In the genomic region with DNA sequence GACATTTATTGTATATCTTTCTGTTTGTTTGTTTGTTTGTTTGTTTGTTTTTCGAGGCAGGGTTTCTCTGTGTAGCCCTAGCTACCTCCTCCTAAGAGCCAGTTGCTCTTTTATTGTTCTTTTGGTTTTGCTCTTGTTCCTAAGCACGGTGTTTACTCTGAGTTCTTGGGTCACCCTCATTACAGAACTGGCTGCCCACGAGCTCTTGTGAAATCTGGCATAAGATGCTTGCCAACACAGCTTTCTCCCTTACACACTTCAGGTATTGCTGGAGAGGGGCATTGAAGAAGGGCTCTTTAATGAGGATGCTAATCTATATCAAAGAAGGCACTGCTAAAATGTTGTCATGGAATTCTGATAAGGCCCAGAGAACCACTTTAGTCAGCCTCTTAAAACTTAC, we compare ENCODE assay signal across 26 mouse cellular contexts. TPM values are rescaled to one million over a fixed set of nuclear protein-coding genes. Genes with fewer than 3 reads are reported as not detected.
DNase-seq lines count a peak whose midpoint lies in the region; ATAC-seq and TF ChIP-seq lines count a peak whose summit lies in the region.
"Had no signal": no experiment of that assay in that cellular context is flagged by ENCODE, and none has a peak within 500 bp of the region (broad histone marks: within the 10 kb centered on the region; RNA-seq: fewer than 3 reads in every experiment).

No protein-coding gene starts in this region.

- WGBS in liver, adult 2 months: 24% methylated on average over 3 of the region's 3 CpGs
- WGBS in liver, postnatal 0 days (ENCODE audit: insufficient replicate concordance): 43% methylated on average over 3 of the region's 3 CpGs

- DNase-seq in liver, adult 2 months (ENCODE audit: extremely low read depth, low read depth, low spot score): peak; percentile 75
- no peak for DNase-seq in liver, postnatal 0 days
- peak; percentile 5 for DNase-seq in lung, postnatal 10 days
- DNase-seq in lung, postnatal 4 days: no peak
- no peak for DNase-seq in right cerebral cortex, adult 18-20 months
- DNase-seq in adrenal gland, postnatal 4 days (ENCODE audit: low spot score in 2 of 2): no peak
- DNase-seq: adrenal gland, adult 2 months; adrenal gland, postnatal 14 days; B cell, adult 2 months; cerebellum, adult 11-12 months; cerebellum, adult 8-10 months; cerebellum, postnatal 10 days; gastrocnemius, postnatal 25 days; heart, adult 2 months; heart, postnatal 14 days; heart, postnatal 4 days had no signal

- no peak for TF ChIP-seq POLR2A in liver, adult 2 months (IDR thresholded peaks at IDR 0.05; ENCODE audit: extremely low read depth, insufficient read depth, low read length)
- no peak for TF ChIP-seq POLR2A in embryonic fibroblast, embryonic 13.5 days (IDR thresholded peaks at IDR 0.05; ENCODE audit: low read depth, low read length)

- H3K27me3 ChIP-seq in liver, adult 2 months (ENCODE audit: control insufficient read depth, insufficient read depth, low read length): no peaks in the 10 kb centered on the region
- H3K27me3 ChIP-seq in liver, postnatal 0 days (ENCODE audit: insufficient read depth, low read length): no peaks in the 10 kb centered on the region
- H3K27me3 ChIP-seq: CH12.LX; forebrain, embryonic 12.5 days; forebrain, embryonic 15.5 days; heart, embryonic 13.5 days; Patski had no signal

- no peaks in the 10 kb centered on the region; the same call in 1 of the 2 replicates for H3K79me2 ChIP-seq in liver, adult 2 months (ENCODE audit: control insufficient read depth, insufficient read depth, low read length)

- peaks cover 3% of the 10 kb centered on the region; the same call in 1 of the 2 replicates for H3K36me3 ChIP-seq in liver, adult 2 months (ENCODE audit: control insufficient read depth, insufficient read depth, low read length)
- H3K36me3 ChIP-seq in liver, postnatal 0 days (replicated peaks; ENCODE audit: insufficient read depth, low read length): no peaks in the 10 kb centered on the region
- H3K36me3 ChIP-seq: forebrain, embryonic 15.5 days; G1E had no signal

- TF ChIP-seq CTCF in liver, adult 2 months (IDR thresholded peaks at IDR 0.05; ENCODE audit: low read depth, low read length): no peak
- no peak for TF ChIP-seq CTCF in liver, postnatal 0 days (IDR thresholded peaks at IDR 0.05; ENCODE audit: low read depth)
- TF ChIP-seq CTCF in embryonic fibroblast, embryonic 13.5 days (IDR thresholded peaks at IDR 0.05; ENCODE audit: borderline replicate concordance, insufficient read depth, low read length): no peak

- no peak overlapping the region for H3K27ac ChIP-seq in liver, adult 2 months (replicated peaks; ENCODE audit: insufficient read depth, low read depth, low read length)
- H3K27ac ChIP-seq in liver, postnatal 0 days (ENCODE audit: low read depth): no peak overlapping the region
- H3K27ac ChIP-seq in embryonic fibroblast, embryonic 13.5 days (ENCODE audit: insufficient read depth, low read length): 0 out of 2 replicates have a peak overlapping the region, but pooled peaks have one; percentile 4
- H3K27ac ChIP-seq: forebrain, embryonic 12.5 days; forebrain, embryonic 15.5 days; heart, embryonic 10.5 days; heart, embryonic 13.5 days; hindbrain, embryonic 14.5 days; hindbrain, postnatal 0 days had no signal

- no peak overlapping the region for H3K4me2 ChIP-seq in liver, postnatal 0 days (ENCODE audit: low read depth, low read length)
- H3K4me2 ChIP-seq: forebrain, embryonic 12.5 days; forebrain, embryonic 15.5 days; heart, embryonic 13.5 days; hindbrain, embryonic 14.5 days had no signal

- H3K4me1 ChIP-seq in liver, adult 2 months (ENCODE audit: control insufficient read depth, insufficient read depth, low read length): peaks cover 9% of the 10 kb centered on the region
- peaks cover 5% of the 10 kb centered on the region; the same call in 1 of the 2 replicates for H3K4me1 ChIP-seq in liver, postnatal 0 days (ENCODE audit: insufficient read depth)
- H3K4me1 ChIP-seq in embryonic fibroblast, embryonic 13.5 days (ENCODE audit: control insufficient read depth, insufficient read depth, low read length): no peaks in the 10 kb centered on the region

- H3K4me3 ChIP-seq in liver, adult 2 months (ENCODE audit: insufficient read depth, low read depth, low read length): no peak overlapping the region
- H3K4me3 ChIP-seq in liver, postnatal 0 days (ENCODE audit: low read depth, low read length): no peak overlapping the region
- no peak overlapping the region for H3K4me3 ChIP-seq in embryonic fibroblast, embryonic 13.5 days (ENCODE audit: insufficient read depth, low read length)
- H3K4me3 ChIP-seq: forebrain, embryonic 12.5 days; forebrain, embryonic 15.5 days; heart, adult 2 months; heart, embryonic 10.5 days; heart, embryonic 13.5 days had no signal

- TF ChIP-seq EP300 in liver, postnatal 0 days (IDR thresholded peaks at IDR 0.05; ENCODE audit: low read depth): no peak

- no peaks in the 10 kb centered on the region for H3K9me3 ChIP-seq in liver, postnatal 0 days (ENCODE audit: low read length)
- H3K9me3 ChIP-seq: forebrain, embryonic 12.5 days; forebrain, embryonic 15.5 days; G1E; heart, embryonic 10.5 days; heart, embryonic 13.5 days had no signal

- no peak overlapping the region for H3K9ac ChIP-seq in liver, adult 2 months (ENCODE audit: low read depth, low read length)
- no peak overlapping the region for H3K9ac ChIP-seq in liver, postnatal 0 days (replicated peaks)
- H3K9ac ChIP-seq: forebrain, embryonic 12.5 days; forebrain, embryonic 15.5 days; heart, embryonic 13.5 days; hindbrain, embryonic 14.5 days had no signal

- ATAC-seq in liver, postnatal 0 days: no peak
- ATAC-seq: forebrain, embryonic 15.5 days; hindbrain, postnatal 0 days; Patski had no signal

RNA-seq across cellular contexts. Expression of a gene that starts 35.2 kb away (rescaled TPM):
- total RNA-seq in liver, adult 2 months (2014; rRNA removed): 0.28 and 0.40 TPM in 2 replicates
- polyA plus RNA-seq in liver, adult 2 months (2012; rRNA removed): 0.10 and 0.33 TPM in 2 replicates
- 1.0 and 1.4 TPM in 2 replicates for polyA plus RNA-seq in liver, postnatal 0 days (2015; fragmentation: Nextera tagmentation; extraction: Ambion mirVana)
- polyA plus RNA-seq in embryonic fibroblast, embryonic 13.5 days (2011; ENCODE audit: insufficient read length, low read depth, missing spikeins): 12.9 and 21.7 TPM in 2 replicates
- 10 to 100 TPM in 1 of 2 experiments, 1 to 10 TPM in 1; 7.2 to 10.2 TPM for total RNA-seq in adrenal gland, postnatal 4 days (2021)
- total RNA-seq: G1E had no signal
- polyA plus RNA-seq: G1E had no signal

Comparison
In these comparisons a context has a peak if more than half of its experiments do, and no peak if none do; other contexts are left out.
1. DNase-seq: peak in liver, adult 2 months (single experiment) and lung, postnatal 10 days (single experiment); none in liver, postnatal 0 days (single experiment), lung, postnatal 4 days (0 of 2), right cerebral cortex, adult 18-20 months (single experiment) and adrenal gland, postnatal 4 days (0 of 2).